Mouse (Mus musculus): Measurements from ENCODE around the gene Jmjd1c.

- TF ChIP-seq CTCF (IDR thresholded peaks at IDR 0.05; ENCODE audit: low read depth, low read length) (no peak), POLR2A (IDR thresholded peaks at IDR 0.05; ENCODE audit: extremely low read depth, insufficient read depth, low read length) (no peak)
These were observed 13.7 kb downstream of the Jmjd1c start for GRCm38 (mm10) chr10:67109635-67110034.
